Mouse (Mus musculus) midbrain, embryonic 16.5 days (tissue): ENCODE data around the gene Gsg1l. TPM values are rescaled to one million over a fixed set of nuclear protein-coding genes. Genes with fewer than 3 reads are reported as not detected.

ENCODE experiments used
- ATAC-seq: fragments of 200-750 bp; cut with Nextera tagmentation; 2 replicates; pipeline ENCODE4 v1.8.0; 2017; ENCODE audit warnings: moderate TSS enrichment
- H3K27ac ChIP-seq: fragments of 300-500 bp; sonication (generic); 2 replicates; pipeline ENCODE4 v1.5.1; 2014; ENCODE audit warnings: mild to moderate bottlenecking, low read length, mixed read lengths
- H3K27me3 ChIP-seq: fragments of 300-500 bp; sonication (generic); 2 replicates; pipeline ENCODE4 v1.6.1; 2014; ENCODE audit warnings: low read depth, low read length, mixed read lengths; ENCODE audit not compliant: control insufficient read depth, insufficient read depth
- H3K36me3 ChIP-seq: fragments of 300-500 bp; sonication (generic); 2 replicates; pipeline ENCODE4 v1.6.1; 2014; ENCODE audit warnings: mild to moderate bottlenecking, low read length, moderate library complexity, mixed read lengths; ENCODE audit not compliant: control insufficient read depth, insufficient read depth
- H3K4me1 ChIP-seq: fragments of 300-500 bp; sonication (generic); 2 replicates; pipeline ENCODE4 v1.6.1; 2014; ENCODE audit warnings: mild to moderate bottlenecking, low read length, mixed read lengths; ENCODE audit not compliant: control insufficient read depth, insufficient read depth
- H3K4me2 ChIP-seq: fragments of 300-500 bp; sonication (generic); 2 replicates; pipeline ENCODE4 v1.6.1; 2014; ENCODE audit warnings: mild to moderate bottlenecking, low read length, mixed read lengths
- H3K4me3 ChIP-seq: fragments of 300-500 bp; sonication (generic); 2 replicates; pipeline ENCODE4 v1.5.1; 2014; ENCODE audit warnings: low read depth, mild to moderate bottlenecking, low read length, moderate library complexity, mixed read lengths
- H3K9ac ChIP-seq: fragments of 300-500 bp; sonication (generic); 2 replicates; pipeline ENCODE4 v1.6.1; 2014; ENCODE audit warnings: low read depth, low read length, mixed read lengths
- H3K9me3 ChIP-seq: fragments of 300-500 bp; sonication (generic); replicated peaks from 2 replicates; pipeline ENCODE4 v1.6.1; 2014; ENCODE audit warnings: mild to moderate bottlenecking, low read length, mixed read lengths; ENCODE audit not compliant: control insufficient read depth, poor library complexity, severe bottlenecking
- WGBS: fragments of 180-500 bp; shearing (Covaris S2); extraction: QIAGEN DNeasy Blood & Tissue Kit; methylation state at CpG from one replicate; pipeline ENCODE4 v1.1.7; 2014; 5-methylcytosine and 5-hydroxymethylcytosine counted together
- polyA plus RNA-seq: library from polyadenylated mRNA; unstranded; fragments of >200 nt; fragmentation: Nextera tagmentation; extraction: Ambion mirVana; gene quantifications from 2 replicates; pipeline ENCODE4 v1.2.1, GENCODE M21; 2015

Gsg1l gene
- polyA plus RNA-seq, 1 experiment from 2014 or later: 12.5 TPM

- Histone ChIP-seq H3K27me3 (no peaks in the 10 kb centered on the region), H3K9ac (no peak overlapping the region), H3K36me3 (no peaks in the 10 kb centered on the region; the same call in 1 of the 2 replicates), H3K4me3 (no peak overlapping the region), H3K9me3 (no peaks in the 10 kb centered on the region), H3K4me1 (peaks cover 16% of the 10 kb centered on the region), H3K4me2 (no peak overlapping the region), H3K27ac (no peak overlapping the region)
- no peak for ATAC-seq
- WGBS: 78% methylated on average over 3 of the region's 3 CpGs
These were observed 213.6 kb downstream of the Gsg1l start for GRCm38 (mm10) chr7:125868570-125868969.

- 60% methylated on average over 11 of the region's 11 CpGs for WGBS
- Histone ChIP-seq H3K27ac (no peak overlapping the region), H3K36me3 (peaks cover 2% of the 10 kb centered on the region; the same call in 1 of the 2 replicates), H3K9ac (no peak overlapping the region), H3K27me3 (no peaks in the 10 kb centered on the region), H3K9me3 (no peaks in the 10 kb centered on the region), H3K4me3 (no peak overlapping the region), H3K4me2 (no peak overlapping the region), H3K4me1 (no peaks in the 10 kb centered on the region)
- no peak for ATAC-seq
These were observed 217.0 kb downstream of the Gsg1l start for GRCm38 (mm10) chr7:125865234-125865633.

- Histone ChIP-seq H3K27me3 (no peaks in the 10 kb centered on the region), H3K4me3 (no peak overlapping the region), H3K4me2 (no peak overlapping the region), H3K36me3 (peaks cover 2% of the 10 kb centered on the region; the same call in 1 of the 2 replicates), H3K4me1 (no peaks in the 10 kb centered on the region), H3K9ac (no peak overlapping the region), H3K9me3 (no peaks in the 10 kb centered on the region), H3K27ac (no peak overlapping the region)
- ATAC-seq: no peak
- 80% methylated on average over 1 of the region's 1 CpGs for WGBS
These were observed 218.2 kb downstream of the Gsg1l start for GRCm38 (mm10) chr7:125864026-125864425.

DNA sequence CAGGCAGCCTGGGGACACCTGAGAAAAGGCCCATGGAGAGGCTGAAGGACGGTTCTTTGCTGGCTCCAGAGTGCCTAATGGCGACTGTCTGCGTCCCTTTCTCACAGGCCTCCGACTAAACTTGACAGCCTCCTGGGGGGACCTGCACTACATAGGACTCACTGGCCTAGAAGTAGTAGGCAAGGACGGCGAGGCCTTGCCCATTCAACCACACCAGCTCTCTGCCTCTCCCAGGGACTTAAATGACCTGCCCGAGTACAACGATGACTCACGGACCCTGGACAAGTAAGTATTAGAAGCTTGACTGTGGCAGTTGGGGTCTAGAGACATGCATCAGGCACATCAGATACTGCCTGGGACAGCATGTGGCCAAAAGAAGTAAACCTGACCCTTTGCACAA, 221.8 kb downstream of the Gsg1l start:
- Histone ChIP-seq H3K36me3 (peaks cover 2% of the 10 kb centered on the region; the same call in 1 of the 2 replicates), H3K9me3 (no peaks in the 10 kb centered on the region), H3K4me1 (no peaks in the 10 kb centered on the region), H3K4me3 (no peak overlapping the region), H3K27ac (no peak overlapping the region), H3K9ac (no peak overlapping the region), H3K4me2 (no peak overlapping the region), H3K27me3 (no peaks in the 10 kb centered on the region)
- WGBS: 93% methylated on average over 9 of the region's 9 CpGs
- ATAC-seq: no peak

GRCm38 (mm10) chr7:125859564-125859963, 222.6 kb downstream of the Gsg1l start:
- H3K4me2 ChIP-seq: no peak overlapping the region
- no peak overlapping the region for H3K4me3 ChIP-seq
- H3K9me3 ChIP-seq: no peaks in the 10 kb centered on the region
- 81% methylated on average over 3 of the region's 3 CpGs for WGBS
- H3K27ac ChIP-seq: no peak overlapping the region
- no peaks in the 10 kb centered on the region for H3K27me3 ChIP-seq
- 0 out of 2 replicates have a peak, but pooled peaks cover 2% of the 10 kb centered on the region for H3K36me3 ChIP-seq
- H3K9ac ChIP-seq: no peak overlapping the region
- ATAC-seq: no peak
- H3K4me1 ChIP-seq: no peaks in the 10 kb centered on the region

DNA sequence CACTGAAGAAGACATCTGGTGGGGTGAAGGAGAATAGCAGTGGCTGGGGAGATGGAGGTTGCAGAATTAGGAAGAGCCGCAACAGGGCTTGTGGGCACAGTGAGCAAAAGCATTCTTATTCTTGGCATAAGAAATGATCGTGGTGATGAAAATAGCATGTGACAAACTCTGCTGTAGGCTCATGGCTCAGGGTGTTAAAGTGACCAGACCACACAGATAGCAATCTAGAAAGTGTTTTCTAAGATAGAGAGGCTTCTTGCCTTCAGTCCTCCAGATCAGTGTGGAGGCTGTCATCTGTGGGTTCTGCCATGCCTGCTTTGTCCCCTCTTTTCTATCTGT, 234.7 kb downstream of the Gsg1l start:
- Histone ChIP-seq H3K27ac (no peak overlapping the region), H3K4me3 (no peak overlapping the region), H3K27me3 (no peaks in the 10 kb centered on the region), H3K36me3 (peaks cover 4% of the 10 kb centered on the region; the same call in 1 of the 2 replicates), H3K4me2 (no peak overlapping the region), H3K9me3 (no peaks in the 10 kb centered on the region), H3K9ac (no peak overlapping the region), H3K4me1 (no peaks in the 10 kb centered on the region)
- WGBS: 98% methylated on average over 2 of the region's 2 CpGs
- ATAC-seq: no peak

GRCm38 (mm10) chr7:125846866-125847527, 235.2 kb downstream of the Gsg1l start:
- WGBS: 77% methylated on average over 8 of the region's 8 CpGs
- Histone ChIP-seq H3K36me3 (peaks cover 4% of the 10 kb centered on the region; the same call in 1 of the 2 replicates), H3K4me2 (no peak overlapping the region), H3K4me1 (no peaks in the 10 kb centered on the region), H3K9me3 (no peaks in the 10 kb centered on the region), H3K9ac (no peak overlapping the region), H3K4me3 (no peak overlapping the region), H3K27ac (no peak overlapping the region), H3K27me3 (no peaks in the 10 kb centered on the region)
- ATAC-seq: no peak

DNA sequence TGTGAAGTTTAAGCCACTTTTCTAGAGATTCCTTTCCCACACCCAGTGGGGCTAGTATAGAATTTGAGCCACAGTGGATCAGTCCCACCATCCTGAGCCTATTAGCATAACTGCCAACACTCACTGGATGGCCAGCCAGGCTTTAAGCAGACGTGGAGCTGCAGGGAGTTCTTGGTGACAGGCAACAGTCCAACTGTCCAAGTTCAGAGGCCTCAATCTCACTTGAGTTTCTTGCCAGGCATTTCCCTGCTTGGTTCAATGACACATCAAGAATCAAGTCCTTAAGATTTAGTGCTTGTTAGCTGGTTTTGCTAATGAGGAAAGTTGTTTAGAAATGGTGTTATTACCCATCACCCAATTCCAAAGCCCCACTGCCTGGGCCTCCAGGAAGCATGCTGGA, 236.6 kb downstream of the Gsg1l start:
- no peak overlapping the region for H3K4me3 ChIP-seq
- no peak overlapping the region for H3K4me2 ChIP-seq
- no peak for ATAC-seq
- no peaks in the 10 kb centered on the region for H3K36me3 ChIP-seq
- no peaks in the 10 kb centered on the region for H3K9me3 ChIP-seq
- no peaks in the 10 kb centered on the region for H3K27me3 ChIP-seq
- no peaks in the 10 kb centered on the region for H3K4me1 ChIP-seq
- no peak overlapping the region for H3K27ac ChIP-seq
- H3K9ac ChIP-seq: no peak overlapping the region
- WGBS: 36% methylated on average over 1 of the region's 1 CpGs

GRCm38 (mm10) chr7:125838078-125838742, 244.0 kb downstream of the Gsg1l start:
- WGBS: 7% methylated on average over 5 of the region's 5 CpGs
- Histone ChIP-seq H3K4me3 (no peak overlapping the region), H3K9me3 (no peaks in the 10 kb centered on the region), H3K27ac (peak overlapping the region; percentile 56), H3K27me3 (no peaks in the 10 kb centered on the region), H3K36me3 (no peaks in the 10 kb centered on the region), H3K4me2 (no peak overlapping the region), H3K4me1 (peaks cover 14% of the 10 kb centered on the region), H3K9ac (no peak overlapping the region)
- peak; percentile 80 for ATAC-seq
